Mouse (Mus musculus) adrenal gland, adult (tissue): ENCODE results near the gene Htr1b.

Experiments used
- DNase-seq, 2 experiments: peaks; one replicate each; pipeline ENCODE4 v3.0.0; 2022 to 2023; ENCODE audit warnings: low spot score in 1 of 2; ENCODE audit not compliant: inconsistent age in 2 of 2

The Htr1b gene

DNA sequence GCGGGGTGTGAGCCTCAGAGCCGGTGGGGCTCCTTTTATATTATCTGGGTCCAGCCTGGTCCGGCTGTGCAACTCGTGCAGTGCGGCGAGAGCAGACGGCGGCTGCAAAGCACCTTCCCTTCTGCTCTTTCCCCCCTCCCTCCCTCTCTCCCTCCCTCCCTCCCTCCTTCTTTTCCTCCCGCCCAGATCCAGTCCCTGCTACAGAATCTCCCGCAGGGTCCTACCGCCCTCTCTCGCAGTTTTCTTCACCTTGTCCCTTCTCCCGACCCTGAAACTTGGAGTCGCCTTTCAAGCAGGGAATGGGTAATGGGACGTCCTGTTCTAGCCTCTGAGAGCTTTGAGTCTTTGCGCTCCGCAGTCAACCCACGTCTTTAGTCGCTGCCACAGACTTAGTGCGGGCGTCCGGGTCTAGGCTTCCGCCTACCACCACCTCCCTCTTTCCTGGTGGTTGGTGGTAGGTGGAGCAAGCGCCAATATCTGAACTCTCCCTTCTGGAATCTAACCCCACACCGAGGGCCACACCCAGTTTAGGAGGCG lies at the start of gene Htr1b:
TSS of gene Htr1b (minus strand) at position 392 of the 537 bp plus-strand sequence.
- DNase-seq, result peak; percentile 37 to 83

DNA sequence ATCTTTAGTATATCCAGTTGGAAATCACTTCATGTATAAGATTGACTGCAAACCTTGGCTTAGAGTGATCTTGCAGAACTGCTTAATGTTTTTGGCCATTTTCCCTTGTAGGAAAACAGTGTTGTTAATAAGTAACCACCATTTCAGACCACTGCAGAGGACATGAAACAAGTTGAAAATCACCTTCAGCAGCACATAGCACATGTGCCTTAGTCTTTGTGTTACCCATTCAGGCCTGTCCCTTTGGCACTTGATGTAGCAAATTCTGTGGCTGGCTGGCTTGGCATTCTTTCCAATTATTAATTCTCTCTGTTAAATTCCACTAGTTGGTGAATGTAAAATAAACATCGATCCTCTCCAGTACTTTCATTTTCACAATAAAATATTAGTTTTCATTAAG lies 43.1 kb upstream of the Htr1b start:
- no peak for DNase-seq

DNA sequence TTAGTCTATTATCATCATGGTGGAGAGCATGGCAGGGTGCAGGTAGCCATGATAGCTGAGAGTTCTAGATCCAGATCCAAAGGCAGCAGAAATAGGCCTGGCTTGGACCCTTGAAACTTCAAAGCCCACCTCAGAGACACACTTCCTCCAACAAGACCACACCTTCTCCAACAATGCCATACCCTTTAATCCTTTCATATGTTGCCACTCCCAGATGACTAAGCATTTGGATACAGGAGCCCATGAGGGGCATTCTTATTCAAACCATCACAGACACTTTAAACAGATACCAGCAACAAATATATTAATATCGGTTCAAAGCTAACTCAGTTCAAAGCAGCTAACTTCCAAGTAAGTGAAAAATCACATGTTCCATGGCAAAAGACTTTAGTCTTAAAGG lies 3.9 kb upstream of the Htr1b start:
- DNase-seq, result no peak

DNA sequence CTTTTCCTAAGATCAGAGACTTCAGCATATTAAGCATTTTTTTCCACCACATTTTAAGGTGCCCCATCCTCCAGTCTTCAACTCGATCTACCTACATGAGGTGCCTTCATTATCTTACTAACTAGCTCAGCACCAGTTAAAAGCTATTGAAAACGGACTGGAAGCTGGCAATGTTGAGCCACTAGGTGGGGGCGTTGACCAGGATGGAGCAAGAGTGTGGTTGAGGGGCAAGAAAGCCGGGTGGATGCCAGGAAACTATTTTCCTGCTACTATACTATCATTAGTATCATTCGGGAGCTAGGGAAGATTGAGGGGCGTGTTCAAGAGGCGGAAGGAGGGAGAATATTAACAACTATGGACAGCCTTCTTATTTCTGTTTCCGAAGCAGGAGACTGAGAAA lies 1.5 kb upstream of the Htr1b start:
- peak; percentile 24 to 69 for DNase-seq

DNA sequence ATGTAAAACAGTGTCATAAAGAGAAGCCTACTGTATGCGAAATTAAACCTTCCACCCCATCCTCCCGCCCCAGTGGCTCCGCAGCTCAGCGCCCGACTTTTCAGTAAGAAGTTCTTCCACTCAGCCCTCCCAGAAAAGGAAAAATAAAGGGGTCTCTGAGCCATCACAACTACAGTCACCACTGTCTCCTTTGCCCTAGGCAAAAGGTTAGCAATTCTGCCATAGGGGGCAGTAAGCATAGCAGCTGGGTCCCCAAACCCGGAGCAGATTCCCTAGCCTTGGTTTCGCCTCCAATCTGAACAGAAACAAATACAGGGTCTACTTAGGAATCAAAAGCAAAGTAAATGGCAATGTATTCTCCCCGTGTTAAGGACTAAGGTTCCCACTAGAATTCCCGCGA lies 535 bp upstream of the Htr1b start:
- peak in 1 of 2 experiments; percentile 8 for DNase-seq

DNA sequence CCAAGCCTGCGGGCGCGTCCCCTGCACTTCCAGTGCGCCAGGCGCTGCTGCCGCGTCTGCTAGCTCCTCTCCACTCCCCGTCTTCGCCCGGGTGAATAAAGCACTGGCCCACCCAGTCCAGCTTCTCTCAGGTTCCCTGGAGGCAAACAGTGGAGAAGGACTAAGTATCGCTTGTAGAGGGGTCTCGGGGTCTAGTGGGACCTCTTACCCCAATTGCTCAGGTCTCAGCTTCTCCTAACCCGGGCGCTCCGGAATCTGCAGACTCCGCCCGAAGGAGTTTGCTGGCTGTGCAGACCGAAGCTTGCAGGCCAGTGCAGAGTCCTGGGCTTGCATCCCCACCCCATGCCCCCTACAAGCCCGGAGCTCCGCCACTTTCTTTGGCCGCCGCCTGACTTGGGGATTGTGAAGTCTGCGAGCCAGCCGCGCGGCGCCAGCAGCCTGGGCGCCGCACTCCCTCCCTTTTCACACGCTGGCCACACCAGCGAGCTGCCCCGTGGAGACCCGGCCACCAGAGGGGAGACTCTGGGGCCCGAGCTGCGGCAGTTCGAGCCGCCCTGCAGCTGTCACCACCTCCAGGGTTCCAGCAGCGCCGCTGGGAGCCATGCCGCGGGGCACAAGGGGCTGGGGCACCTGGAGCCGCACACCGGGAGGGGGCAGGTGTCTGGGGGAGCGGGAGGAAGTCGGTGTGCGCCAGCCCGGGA lies 742 bp downstream of the Htr1b start:
- DNase-seq, result peak; percentile 40 to 85

DNA sequence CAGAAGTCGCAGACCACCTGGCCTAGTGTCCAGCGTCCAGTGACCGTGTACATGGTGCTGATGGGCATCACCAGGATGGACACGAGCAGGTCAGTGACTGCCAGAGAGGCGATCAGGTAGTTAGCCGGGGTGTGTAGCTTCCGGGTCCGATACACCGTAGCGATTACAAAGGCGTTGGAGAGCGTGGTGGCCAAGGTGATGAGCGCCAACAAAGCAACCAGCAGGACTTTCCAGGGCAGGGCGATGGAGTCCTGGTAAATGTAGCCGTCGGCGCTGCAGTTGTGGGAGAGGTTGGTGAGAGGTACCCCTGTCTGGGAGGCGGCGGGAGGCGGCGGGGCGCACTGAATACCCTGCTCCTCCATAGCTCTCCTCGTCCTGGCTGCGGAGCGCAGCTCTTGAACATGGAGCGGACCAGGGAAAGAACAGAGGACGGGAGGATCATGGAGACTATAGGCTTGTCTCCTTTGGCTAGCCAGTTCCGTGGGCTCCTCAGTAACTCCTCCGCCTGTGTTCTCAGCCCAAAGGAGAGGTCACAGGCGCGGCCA lies 1.4 kb downstream of the Htr1b start:
- peak; percentile 27 to 79 for DNase-seq

DNA sequence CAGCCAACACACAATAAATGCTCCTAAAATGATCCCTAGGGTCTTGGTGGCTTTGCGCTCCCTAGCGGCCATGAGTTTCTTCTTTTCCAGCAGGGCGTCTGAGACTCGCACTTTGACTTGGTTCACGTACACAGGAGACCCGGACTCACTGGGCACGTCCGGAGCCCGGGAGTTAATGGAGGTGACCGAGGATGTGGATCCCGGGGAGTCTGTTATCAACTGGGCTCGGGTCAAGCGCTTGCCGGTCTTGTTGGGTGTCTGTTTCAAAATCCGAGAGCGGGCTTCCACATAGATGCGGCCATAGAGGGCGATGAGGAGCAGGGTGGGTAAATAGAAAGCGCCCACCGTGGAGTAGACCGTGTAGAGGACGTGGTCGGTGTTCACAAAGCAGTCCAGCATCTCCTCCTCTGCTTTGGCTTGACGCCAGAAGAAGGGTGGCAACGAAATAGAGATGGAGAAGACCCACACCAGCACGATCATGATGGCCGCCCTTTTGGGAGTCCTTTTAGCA lies 2.0 kb downstream of the Htr1b start:
- DNase-seq, result peak; percentile 55 to 85

DNA sequence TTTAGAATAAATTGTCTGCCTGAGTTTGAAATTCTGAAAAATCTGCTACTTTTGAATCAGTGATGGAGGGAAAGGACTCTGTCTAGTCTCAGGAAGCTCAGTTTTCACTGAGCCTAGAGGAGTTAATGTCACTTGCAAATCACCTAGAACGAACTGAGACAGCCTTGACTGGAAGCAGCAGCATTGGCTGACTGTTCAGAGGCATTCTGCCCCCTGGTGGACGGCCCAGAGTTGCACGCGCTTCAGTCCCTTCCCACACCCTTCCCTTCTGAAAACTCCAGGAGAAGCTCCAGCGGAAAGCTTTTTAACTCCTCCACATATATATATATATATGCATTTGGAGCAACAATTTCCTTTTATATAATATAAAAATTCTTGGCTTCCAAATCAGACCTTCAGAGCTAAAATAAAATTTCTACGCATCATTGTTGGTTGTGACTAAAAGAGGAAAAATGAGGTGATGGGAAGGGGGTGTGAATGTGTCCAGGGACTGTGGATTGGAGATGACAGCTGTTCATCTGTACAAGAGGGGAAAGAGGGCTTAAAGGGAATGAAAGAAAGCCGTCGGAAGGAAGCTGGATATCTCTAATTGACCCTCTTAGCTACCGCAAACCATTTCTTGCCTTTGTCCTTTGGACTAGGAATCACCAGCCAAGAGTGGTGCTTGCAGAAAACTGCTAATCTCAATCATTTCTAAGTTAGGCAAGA lies 6.6 kb downstream of the Htr1b start:
- DNase-seq, result peak; percentile 73 to 91

DNA sequence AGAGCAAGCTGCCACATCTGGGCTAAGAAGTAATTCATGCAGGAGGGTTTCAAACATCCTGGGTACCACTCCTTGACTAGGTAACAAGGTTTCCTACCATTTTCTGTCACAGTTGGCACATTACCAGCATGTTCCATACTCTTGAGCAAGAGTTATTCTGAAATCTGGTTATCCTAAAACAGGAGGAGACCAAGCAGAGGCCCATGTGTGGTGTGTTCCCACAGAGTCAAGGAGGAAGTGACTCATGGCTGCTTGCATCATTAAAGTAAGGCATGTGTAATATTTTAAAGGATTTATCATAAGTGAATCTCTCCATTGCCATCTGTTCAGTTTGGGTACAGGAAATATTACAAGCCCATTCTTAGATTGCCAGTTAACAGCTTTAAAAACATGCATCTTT lies 7.7 kb downstream of the Htr1b start:
- DNase-seq, result peak in 1 of 2 experiments; percentile 47

DNA sequence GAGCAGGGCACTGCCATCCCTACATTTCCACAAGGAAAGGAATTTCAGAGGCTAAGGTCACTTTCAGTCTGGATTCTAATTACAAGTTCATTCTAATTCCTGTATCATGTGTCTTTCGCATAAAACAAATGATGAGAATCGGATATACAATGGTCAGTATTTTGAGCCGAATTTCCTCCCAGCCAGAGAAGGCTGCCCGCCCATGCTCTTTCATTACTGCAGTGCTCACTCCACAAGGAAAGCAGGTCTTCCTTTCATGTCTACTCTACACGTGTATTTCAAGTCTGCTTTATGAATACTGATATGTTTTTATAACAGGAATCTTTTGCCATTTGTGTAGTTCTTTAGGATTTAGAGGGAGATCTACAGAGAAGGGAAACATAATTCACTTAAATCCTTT lies 10.8 kb downstream of the Htr1b start:
- DNase-seq, result no peak

DNA sequence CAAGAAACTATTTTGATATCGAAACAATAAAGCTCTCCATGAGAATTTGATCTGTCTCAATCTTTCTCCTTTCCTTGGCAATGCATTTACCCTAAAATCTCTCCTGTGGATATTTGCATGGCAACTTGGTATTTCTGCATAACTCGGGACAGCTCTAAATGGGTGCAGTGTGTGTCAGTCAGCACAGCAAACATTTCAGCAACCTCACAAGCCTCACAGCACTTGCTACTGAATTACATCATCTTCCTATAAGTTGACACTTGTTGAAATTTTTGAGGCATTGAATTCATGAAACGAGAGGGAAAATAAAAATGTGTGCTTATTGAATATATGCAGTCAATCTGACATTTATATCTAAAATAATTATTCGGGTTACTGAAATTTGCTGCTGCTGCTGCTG lies 22.6 kb downstream of the Htr1b start:
- DNase-seq, result no peak
